Mouse (Mus musculus) layer of hippocampus, adult 2 months (tissue): ENCODE measurements around the gene Slc7a5. TPM values are rescaled to one million over a fixed set of nuclear protein-coding genes. Genes with fewer than 3 reads are reported as not detected.

ENCODE experiments used
- DNase-seq, 2 experiments: peaks; one replicate each; pipeline ENCODE4 v3.0.0; 2022; ENCODE audit warnings: low spot score in 2 of 2
- H3K27ac ChIP-seq: fragments of 200-600 bp; 2 replicates; pipeline ENCODE4 v1.8.1; 2022
- H3K4me3 ChIP-seq: fragments of 200-600 bp; 2 replicates; pipeline ENCODE4 v1.8.1; 2022; ENCODE audit warnings: mild to moderate bottlenecking
- CTCF ChIP-seq: fragments of 200-600 bp; conservative IDR thresholded peaks from 2 replicates; pipeline ENCODE4 v1.8.1; 2022; ENCODE audit warnings: antibody characterized with exemption, mild to moderate bottlenecking, moderate library complexity
- total RNA-seq, 2 experiments: library from RNA; stranded (reverse); gene quantifications; 2 replicates each; pipeline ENCODE4 v1.2.3; 2021

Gene Slc7a5
- total RNA-seq, 2 experiments from 2014 or later = 66.5 to 68.7 TPM

GRCm38 (mm10) chr8:121948321-121949145 lies 41.0 kb upstream of the Slc7a5 start:
- Histone ChIP-seq H3K27ac (peak overlapping the region; percentile 71; the same call in 1 of the 2 replicates), H3K4me3 (peak overlapping the region; percentile 33)

GRCm38 (mm10) chr8:121947753-121948141 lies 40.3 kb upstream of the Slc7a5 start:
- H3K27ac ChIP-seq = peak overlapping the region; percentile 71; the same call in 1 of the 2 replicates
- peak overlapping the region; percentile 33 for H3K4me3 ChIP-seq
- no peak for TF ChIP-seq CTCF
- peak; percentile 70 to 74 for DNase-seq

More at GRCm38 (mm10) chr8:121948321-121949145, 41.0 kb upstream of the Slc7a5 start:
- no peak for DNase-seq
- no peak for TF ChIP-seq CTCF

GRCm38 (mm10) chr8:121947047-121947752 lies 39.7 kb upstream of the Slc7a5 start:
- Histone ChIP-seq H3K27ac (peak overlapping the region; percentile 61; the same call in 1 of the 2 replicates), H3K4me3 (peak overlapping the region; percentile 33)
- no peak for DNase-seq
- no peak for TF ChIP-seq CTCF

- Histone ChIP-seq H3K27ac (no peak overlapping the region), H3K4me3 (no peak overlapping the region)
- TF ChIP-seq CTCF = no peak
- no peak for DNase-seq
Measured at GRCm38 (mm10) chr8:121946351-121946750, 38.9 kb upstream of the Slc7a5 start.

DNA sequence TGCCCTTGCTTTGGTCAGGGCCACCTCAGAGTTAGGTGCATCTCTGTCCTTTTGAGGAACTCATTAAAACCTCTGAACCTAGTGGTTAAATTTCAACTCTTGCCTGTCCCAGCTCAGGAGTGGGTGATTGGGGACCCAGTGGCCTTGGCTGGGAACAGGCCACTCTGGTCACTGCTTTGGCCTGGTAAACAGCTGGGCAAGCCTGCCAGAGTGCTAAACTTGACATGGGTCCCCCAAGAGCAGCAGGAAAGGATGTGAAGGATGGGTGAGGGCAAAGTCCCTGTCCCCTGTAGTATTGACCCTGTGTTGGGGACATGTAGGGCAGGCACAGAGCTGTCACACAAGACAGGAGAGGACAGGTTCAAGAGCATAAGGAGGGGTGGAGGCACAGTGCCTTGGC lies 37.3 kb upstream of the Slc7a5 start, which contains the start of gene Car5a:
Gene Car5a (minus strand): TSS at position 74 of the 400 bp plus-strand sequence.
- Histone ChIP-seq H3K4me3 (no peak within 1 kb of the TSS), H3K27ac (no peak within 1 kb of the TSS)
- no peak for DNase-seq
- TF ChIP-seq CTCF = no peak

GRCm38 (mm10) chr8:121943716-121944115 lies 36.2 kb upstream of the Slc7a5 start:
- DNase-seq = no peak
- H3K27ac ChIP-seq = no peak overlapping the region
- H3K4me3 ChIP-seq = no peak overlapping the region
- no peak for TF ChIP-seq CTCF

DNA sequence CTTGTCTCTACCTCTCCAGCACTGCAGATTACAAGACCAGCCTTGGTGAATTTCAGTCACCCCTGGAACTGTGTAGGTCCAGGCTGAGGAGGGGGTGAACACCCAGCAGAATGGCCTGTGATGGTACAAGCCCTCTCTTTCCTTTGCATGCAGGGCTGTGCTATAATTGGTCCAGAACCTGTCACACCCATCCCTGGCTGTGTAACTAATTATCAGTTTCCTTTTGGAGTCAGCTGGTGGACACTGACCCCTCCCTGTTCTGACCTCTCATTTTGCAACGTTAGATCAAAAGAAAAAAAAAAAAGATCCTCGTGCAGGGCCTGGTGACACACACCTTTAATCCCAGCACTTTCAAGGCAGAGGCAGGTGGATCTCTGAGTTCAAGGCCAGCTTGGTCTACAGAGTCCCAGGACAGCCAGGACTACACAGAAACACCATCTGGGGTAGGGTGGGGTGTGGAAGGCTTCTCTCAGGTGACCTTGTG lies 35.6 kb upstream of the Slc7a5 start:
- DNase-seq = no peak
- no peak for TF ChIP-seq CTCF
- Histone ChIP-seq H3K27ac (no peak overlapping the region), H3K4me3 (no peak overlapping the region)

GRCm38 (mm10) chr8:121938732-121939131 lies 31.2 kb upstream of the Slc7a5 start:
- no peak for TF ChIP-seq CTCF
- H3K27ac ChIP-seq = no peak overlapping the region
- DNase-seq = no peak

GRCm38 (mm10) chr8:121936391-121936790 lies 28.9 kb upstream of the Slc7a5 start:
- Histone ChIP-seq H3K4me3 (no peak overlapping the region), H3K27ac (no peak overlapping the region)
- no peak for TF ChIP-seq CTCF
- DNase-seq = no peak

More at GRCm38 (mm10) chr8:121938732-121939131, 31.2 kb upstream of the Slc7a5 start:
- H3K4me3 ChIP-seq = no peak overlapping the region

- peak; percentile 70 to 81 for DNase-seq
- no peak overlapping the region; the same call in 1 of the 2 replicates for H3K4me3 ChIP-seq
- H3K27ac ChIP-seq = peak overlapping the region; percentile 81
- TF ChIP-seq CTCF = peak; percentile 72
Measured at GRCm38 (mm10) chr8:121935341-121936294, 28.1 kb upstream of the Slc7a5 start.

DNA sequence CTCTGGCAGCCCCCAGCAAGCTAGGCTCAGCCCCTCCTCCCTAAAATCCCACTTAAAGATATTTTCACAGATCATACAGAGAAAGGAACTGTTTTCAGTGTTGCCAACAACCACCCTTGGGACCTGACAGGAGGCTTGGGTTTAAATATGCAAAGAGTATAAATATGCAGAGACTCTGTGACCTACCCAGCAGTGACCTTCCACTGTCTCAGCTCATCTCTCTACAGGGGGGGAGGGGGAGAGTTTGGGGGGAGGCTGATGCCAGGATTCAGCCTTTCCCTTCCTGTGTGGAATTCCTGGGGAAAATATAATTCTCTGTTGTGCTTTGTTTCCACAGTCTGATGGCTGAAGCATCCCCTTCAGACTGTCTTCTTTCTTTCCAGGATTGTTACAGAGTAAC lies 27.4 kb upstream of the Slc7a5 start:
- peak overlapping the region; percentile 77 for H3K27ac ChIP-seq
- TF ChIP-seq CTCF = no peak
- no peak for DNase-seq
- no peak overlapping the region for H3K4me3 ChIP-seq

DNA sequence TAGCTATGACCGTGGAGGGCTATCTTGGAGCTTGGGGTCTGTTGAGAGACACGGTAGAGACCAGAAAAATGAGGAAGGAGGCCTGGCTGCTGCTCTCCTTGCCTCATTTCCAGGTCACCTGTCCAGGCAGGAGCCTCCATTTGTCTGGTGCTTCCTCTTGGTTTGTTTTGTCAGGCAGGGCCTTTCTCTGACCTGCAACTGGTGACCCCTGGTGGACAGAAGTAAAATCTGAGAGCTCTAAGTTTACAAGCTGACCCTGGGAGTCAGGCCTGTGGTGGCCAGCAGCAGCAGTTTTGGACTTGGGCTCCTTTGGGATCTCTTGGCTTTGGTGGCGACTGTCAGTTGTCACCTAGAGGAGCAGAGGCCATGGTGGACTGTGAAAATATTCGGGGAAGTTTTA lies 27.0 kb upstream of the Slc7a5 start:
- peak overlapping the region; percentile 77 for H3K27ac ChIP-seq
- no peak overlapping the region for H3K4me3 ChIP-seq
- TF ChIP-seq CTCF = peak; percentile 75
- DNase-seq = no peak
